Mouse (Mus musculus): ENCODE data around the gene Sema6b.

The Sema6b gene

GRCm38 (mm10) chr17:56139858-56140595 lies at the start of gene Sema6b:
Sema6b (minus strand) TSS chr17:56140343.
- in situ Hi-C loops (cut with MboI, MseI) = no loop called here

- in situ Hi-C loops (cut with MboI, MseI) = no loop called here
Observed at GRCm38 (mm10) chr17:56185281-56186141, 45.4 kb upstream of the Sema6b start.

- in situ Hi-C loops (cut with MboI, MseI) = no loop called here
Observed at GRCm38 (mm10) chr17:56183658-56184103, 43.5 kb upstream of the Sema6b start, which contains the start of gene Mydgf. Mydgf (minus strand) TSS chr17:56183920.

GRCm38 (mm10) chr17:56182975-56183657 lies 43.0 kb upstream of the Sema6b start:
- in situ Hi-C loops (cut with MboI, MseI) = no loop called here

GRCm38 (mm10) chr17:56175416-56175815 lies 35.3 kb upstream of the Sema6b start:
- in situ Hi-C loops (cut with MboI, MseI) = no loop called here

GRCm38 (mm10) chr17:56173401-56174046 lies 33.4 kb upstream of the Sema6b start:
- in situ Hi-C loops (cut with MboI, MseI) = no loop called here

- in situ Hi-C loops (cut with MboI, MseI) = no loop called here
Observed at GRCm38 (mm10) chr17:56171881-56172280, 31.7 kb upstream of the Sema6b start.

- in situ Hi-C loops (cut with MboI, MseI) = no loop called here
Observed at GRCm38 (mm10) chr17:56171456-56171855, 31.3 kb upstream of the Sema6b start.

GRCm38 (mm10) chr17:56170636-56171035 lies 30.5 kb upstream of the Sema6b start:
- in situ Hi-C loops (cut with MboI, MseI) = no loop called here

GRCm38 (mm10) chr17:56169830-56170229 lies 29.7 kb upstream of the Sema6b start:
- in situ Hi-C loops (cut with MboI, MseI) = no loop called here

GRCm38 (mm10) chr17:56165671-56166070 lies 25.5 kb upstream of the Sema6b start:
- in situ Hi-C loops (cut with MboI, MseI) = no loop called here

- in situ Hi-C loops (cut with MboI, MseI) = no loop called here
Observed at GRCm38 (mm10) chr17:56164510-56164909, 24.4 kb upstream of the Sema6b start.

GRCm38 (mm10) chr17:56163523-56164102 lies 23.5 kb upstream of the Sema6b start:
- in situ Hi-C loops (cut with MboI, MseI) = no loop called here

- in situ Hi-C loops (cut with MboI, MseI) = no loop called here
Observed at GRCm38 (mm10) chr17:56162231-56162774, 22.2 kb upstream of the Sema6b start, which contains the start of gene Tnfaip8l1. Tnfaip8l1 (plus strand) TSS chr17:56162477.

GRCm38 (mm10) chr17:56159729-56160128 lies 19.6 kb upstream of the Sema6b start:
- in situ Hi-C loops (cut with MboI, MseI) = no loop called here

- in situ Hi-C loops (cut with MboI, MseI) = no loop called here
Observed at GRCm38 (mm10) chr17:56153643-56154042, 13.5 kb upstream of the Sema6b start.

- in situ Hi-C loops (cut with MboI, MseI) = no loop called here
Observed at GRCm38 (mm10) chr17:56149897-56150296, 9.8 kb upstream of the Sema6b start.

- in situ Hi-C loops (cut with MboI, MseI) = no loop called here
Observed at GRCm38 (mm10) chr17:56148790-56149618, 8.9 kb upstream of the Sema6b start.

GRCm38 (mm10) chr17:56148280-56148679 lies 8.1 kb upstream of the Sema6b start:
- in situ Hi-C loops (cut with MboI, MseI) = no loop called here

- in situ Hi-C loops (cut with MboI, MseI) = no loop called here
Observed at GRCm38 (mm10) chr17:56147420-56147819, 7.3 kb upstream of the Sema6b start.

Data from regulatory T cell (primary cell).